Mouse (Mus musculus): Measurements from ENCODE around the gene Lypd6b.

Lypd6b gene

GRCm38 (mm10) chr2:49771172-49771571, 16.3 kb upstream of the Lypd6b start:
- no peak for DNase-seq

DNA sequence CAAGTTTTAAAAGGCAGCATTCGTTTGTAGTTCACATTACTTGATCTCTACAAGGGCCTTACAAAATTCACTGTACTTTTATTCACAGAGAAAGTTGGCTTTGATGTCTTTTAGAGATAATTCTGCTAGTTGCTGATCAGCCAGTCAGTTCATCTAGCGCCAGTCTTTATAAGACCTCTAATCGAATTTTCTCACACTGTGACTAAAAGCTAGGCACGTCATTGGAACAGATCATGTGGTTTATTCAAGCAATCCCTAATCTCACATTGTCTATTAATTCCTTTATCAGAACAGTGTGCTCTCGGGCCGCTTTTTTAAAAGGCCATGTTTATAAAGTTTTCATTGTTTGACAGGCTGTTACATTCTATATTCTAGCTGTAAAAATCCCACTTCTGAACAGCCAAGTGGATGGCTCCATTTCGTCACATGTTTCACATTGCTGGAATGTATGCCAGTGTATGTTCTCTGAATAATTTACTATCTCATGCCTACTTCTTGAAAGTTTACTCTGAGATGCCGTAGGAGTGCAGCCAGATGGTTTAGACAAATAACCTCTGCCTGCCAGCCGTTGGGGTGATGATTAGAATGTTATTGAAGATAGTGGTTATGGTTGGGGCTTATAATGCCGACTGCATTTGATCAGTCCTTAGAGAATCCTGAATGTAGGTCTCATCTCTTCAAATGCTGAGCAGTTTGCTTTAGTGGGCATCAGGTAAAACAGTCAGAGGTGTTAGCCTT, 14.1 kb upstream of the Lypd6b start:
- DNase-seq = no peak

GRCm38 (mm10) chr2:49774180-49774579, 13.3 kb upstream of the Lypd6b start:
- DNase-seq = no peak

DNA sequence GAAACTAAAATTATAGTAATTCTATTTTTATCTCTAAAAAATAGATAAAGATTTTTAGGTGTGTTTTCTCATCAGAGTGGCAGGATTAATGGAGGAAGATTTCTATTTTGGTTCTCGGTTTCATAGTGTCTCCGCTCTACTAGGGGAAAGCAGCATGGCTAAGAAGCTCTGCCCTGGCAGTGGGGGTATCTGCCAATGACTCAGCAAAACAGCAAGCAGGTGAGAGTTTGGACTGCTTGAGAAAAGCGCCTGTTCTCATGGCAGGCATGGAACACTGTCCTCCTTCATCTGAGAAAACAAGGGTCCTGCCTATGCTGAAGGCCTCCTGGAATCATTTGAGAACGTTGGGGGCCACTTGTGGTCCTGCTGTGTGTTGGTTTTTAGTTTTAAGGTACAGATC, 12.3 kb upstream of the Lypd6b start:
- DNase-seq = no peak

DNA sequence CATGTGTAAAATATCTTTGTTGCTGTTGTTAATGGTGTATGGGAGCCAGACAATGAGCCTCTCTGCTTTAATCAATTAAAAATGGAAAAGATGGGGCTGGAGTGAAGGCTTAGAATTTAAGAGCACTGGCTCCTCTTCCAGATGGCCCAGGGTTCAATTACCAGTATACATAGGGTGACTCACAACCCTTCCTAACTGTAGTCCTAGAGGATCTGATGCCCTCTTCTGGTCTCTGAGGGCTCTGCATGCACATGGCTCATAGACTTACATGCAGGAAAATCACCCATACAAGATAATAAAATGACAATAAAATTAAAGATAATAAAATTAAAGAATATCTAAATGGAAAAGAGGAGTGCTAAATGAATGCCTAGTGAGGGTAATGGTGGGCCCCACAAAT, 11.8 kb upstream of the Lypd6b start:
- DNase-seq = peak in 1 of 2 experiments; percentile 47

- DNase-seq = no peak
Measured at GRCm38 (mm10) chr2:49776407-49776806, 11.1 kb upstream of the Lypd6b start.

- no peak for DNase-seq
Measured at GRCm38 (mm10) chr2:49788051-49788418, 547 bp downstream of the Lypd6b start.

- no peak for DNase-seq
Measured at GRCm38 (mm10) chr2:49788643-49789042, 1.2 kb downstream of the Lypd6b start.

- DNase-seq = no peak
Measured at GRCm38 (mm10) chr2:49789078-49789477, 1.6 kb downstream of the Lypd6b start.

DNA sequence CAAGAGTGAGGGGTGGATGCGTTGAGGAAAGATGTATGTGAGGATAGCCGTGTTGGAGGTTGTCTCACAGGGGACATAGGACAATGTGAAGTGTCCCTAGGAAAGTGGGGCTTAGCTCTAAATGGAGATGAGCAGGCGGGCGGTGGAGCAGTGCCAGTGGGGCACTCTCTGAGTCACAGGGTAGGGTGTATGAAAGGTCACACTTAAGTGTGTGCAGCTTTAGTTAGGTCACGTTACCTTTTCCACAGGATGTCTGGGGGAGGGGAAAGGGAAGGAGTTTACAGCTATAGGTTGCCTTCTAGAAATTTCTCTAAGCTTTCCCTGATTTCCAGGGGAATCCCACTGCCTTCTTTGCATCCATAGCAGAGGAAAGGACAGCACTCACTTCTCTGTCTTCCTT, 2.0 kb downstream of the Lypd6b start:
- no peak for DNase-seq

DNA sequence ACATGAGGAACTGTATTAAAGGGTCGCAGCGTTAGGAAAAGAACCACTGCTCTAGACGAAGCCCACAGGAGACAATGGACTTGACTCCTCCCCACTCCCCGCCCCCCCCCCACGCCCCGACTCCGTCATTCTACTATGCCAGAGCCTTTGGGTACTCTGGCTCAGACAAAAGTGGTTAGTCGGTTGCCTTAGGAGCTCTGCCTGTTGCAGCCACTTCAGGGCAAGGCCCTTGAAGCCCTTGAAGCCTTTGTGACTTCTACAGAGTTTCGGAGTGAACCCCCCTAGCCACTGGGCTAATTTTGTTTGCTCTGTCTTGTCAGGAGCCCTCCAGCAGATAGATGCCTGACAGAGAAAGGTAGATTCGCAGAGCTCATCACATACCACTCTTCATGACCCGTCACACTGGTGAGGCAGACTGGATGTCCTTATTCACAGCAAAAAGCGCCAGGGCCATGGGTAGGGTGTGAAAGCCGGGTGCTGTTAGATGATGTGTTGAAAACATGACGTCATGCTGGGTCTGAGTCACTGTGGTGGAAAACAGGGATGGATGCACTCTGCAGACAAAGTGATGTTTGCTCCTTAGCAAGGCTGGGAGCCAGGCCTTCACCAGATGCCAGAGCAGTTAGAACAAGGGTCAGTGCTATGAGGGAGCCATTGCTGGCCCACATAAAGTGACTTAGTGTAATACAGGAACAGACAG, 10.1 kb downstream of the Lypd6b start:
- DNase-seq = no peak

DNA sequence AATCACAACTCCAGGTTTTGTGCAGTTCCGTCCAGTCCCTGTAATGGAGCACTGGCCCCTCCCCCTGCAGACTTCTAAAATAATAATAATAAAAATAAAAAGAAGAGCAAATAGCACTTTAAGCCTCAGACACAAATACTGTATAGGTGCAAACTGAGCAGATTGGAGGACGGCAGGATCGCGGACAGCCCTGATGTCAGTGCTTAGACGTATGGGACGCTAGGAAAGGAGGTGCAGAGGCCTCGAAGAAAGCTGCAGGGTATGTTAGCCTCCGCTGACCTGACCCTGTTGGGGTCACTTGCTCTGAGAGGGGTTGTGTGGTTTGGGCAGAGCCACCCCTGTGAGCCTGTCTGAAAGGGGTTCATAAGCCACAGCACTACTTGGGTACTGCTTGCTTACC, 17.0 kb downstream of the Lypd6b start:
- DNase-seq = no peak

DNA sequence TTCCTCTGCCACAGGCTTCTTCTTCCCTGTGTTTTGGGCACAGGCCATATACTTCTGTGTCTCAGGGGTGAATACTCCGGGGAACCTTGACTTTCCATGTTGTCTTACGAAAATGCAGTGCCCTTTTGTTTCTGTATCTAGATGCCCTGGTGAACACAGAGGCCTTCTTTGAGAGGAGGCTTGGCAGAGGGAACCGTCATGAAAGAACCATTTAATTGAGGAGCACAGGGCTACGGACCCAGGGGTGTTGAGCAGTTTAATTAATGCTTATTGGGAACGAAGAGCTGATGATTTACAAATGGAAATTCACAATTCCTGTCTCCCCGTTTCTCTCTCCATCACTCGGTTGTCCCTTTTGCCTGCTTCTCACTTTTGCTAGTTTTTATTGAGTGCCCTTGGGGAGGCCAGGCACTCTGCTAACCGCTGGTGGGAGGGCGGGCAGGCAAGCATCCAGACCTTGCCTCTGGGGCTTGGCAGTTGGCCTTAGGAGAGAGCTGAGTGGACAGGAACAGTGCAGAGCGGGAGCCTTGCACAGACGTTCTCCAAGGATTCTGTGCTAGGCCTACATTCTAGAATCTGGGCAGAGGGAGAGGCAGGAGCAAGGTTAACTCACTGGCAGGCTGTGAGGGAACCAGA, 18.4 kb downstream of the Lypd6b start:
- peak in 1 of 2 experiments; percentile 19 for DNase-seq

- no peak for DNase-seq
Measured at GRCm38 (mm10) chr2:49809496-49809895, 22.0 kb downstream of the Lypd6b start.

DNA sequence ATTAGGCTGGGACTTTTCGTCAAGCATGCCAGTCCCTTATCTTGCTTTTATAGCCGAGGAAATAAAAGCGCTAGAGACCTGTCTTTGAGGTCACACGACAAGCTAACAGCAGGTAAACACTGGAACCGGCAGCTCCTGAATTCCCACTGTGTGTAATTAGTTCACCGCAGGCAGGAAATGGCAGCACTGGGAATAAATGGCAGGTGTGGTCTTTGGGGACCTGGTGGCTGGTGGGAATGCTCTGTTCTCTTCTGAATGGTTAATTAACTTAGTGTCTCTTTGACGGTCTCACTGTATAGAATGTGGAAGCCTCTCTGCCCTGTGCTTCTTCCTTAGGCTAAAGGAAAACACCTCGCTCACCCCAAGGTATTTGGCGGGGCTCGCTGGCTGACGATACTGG, 23.9 kb downstream of the Lypd6b start:
- DNase-seq = no peak

DNA sequence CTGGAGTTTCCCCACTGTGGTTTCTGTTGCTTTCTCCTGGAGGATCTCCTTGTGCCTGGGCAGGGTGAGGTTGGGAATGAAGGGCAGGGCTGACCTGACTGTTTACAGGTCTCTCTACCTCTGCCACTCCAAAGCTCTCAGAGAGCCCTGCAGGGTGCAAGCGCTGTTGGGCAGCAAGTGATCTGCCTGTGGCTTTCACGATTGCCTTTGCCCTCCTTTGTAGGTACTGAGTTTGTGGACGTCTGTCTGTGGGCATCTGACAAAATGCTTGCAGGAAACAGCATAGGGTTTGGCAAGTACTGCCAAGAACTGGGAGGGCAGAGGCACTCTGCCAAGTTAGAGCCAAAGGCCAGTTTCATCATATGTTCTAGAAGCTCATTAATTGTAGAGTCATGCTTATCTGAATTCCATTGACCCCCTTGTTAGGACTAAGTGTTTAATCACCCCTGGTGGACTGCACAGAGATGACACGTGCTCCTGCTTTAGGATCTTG, 24.4 kb downstream of the Lypd6b start:
- peak; percentile 60 to 64 for DNase-seq

DNA sequence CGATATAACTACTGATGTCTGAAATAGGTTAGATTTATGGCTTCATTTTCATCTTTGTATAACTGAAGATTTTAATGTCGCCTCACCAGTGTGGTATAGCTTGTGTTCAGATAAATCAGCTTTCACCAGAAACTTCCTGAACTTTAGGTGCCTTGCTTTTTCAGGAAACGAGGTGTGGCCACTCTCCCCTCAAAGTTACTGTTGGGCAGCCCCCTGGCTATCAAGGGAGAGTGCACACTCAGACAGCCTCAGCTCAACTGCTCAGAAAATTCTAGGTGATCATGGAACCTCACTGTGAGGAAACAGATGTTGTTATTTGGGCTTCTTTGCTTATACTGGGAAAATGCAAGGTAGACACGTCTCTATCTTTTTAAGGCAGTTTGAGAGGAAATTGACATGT, 25.7 kb downstream of the Lypd6b start:
- no peak for DNase-seq

DNA sequence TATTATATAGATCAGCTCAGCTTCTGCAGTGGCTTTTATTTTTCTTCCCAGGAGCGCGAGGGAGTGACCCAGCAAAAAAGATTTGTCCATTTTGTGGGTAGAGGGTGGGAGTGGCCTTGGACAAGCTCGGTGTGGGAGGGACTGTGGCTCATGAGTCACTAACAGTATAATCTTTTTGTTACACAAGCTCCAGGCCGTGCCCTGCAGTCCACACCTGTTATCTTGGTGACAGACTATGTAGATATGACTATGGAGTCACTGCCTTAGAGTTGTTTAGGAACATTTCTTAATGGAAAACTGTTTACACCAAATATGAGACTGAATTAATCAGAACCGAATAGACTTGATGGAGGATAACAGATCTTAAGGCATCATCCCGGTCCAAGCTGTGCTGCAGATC, 26.5 kb downstream of the Lypd6b start:
- DNase-seq = no peak

- DNase-seq = no peak
Measured at GRCm38 (mm10) chr2:49815696-49816320, 28.3 kb downstream of the Lypd6b start.

- DNase-seq = no peak
Measured at GRCm38 (mm10) chr2:49816549-49816948, 29.1 kb downstream of the Lypd6b start.

DNA sequence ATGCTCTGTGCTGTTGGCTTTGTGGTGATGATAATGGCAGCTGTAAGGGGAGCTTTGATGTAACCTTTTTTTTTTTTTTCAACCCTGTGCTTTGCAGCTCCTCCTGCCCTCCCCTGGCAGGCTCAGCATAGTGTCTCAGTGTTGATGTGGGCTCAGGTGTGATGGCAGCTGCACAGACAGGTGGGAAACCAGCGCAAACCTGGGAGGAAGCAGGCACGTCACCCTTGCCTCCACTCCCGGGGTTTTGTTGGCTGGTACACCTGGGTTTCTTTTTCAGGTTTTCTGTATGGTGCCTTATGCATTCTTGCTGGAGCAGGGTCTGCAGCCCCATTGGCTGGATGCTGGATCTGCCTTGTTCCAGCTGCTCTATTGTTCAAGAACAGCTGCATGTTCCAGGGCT, 29.7 kb downstream of the Lypd6b start:
- no peak for DNase-seq

DNA sequence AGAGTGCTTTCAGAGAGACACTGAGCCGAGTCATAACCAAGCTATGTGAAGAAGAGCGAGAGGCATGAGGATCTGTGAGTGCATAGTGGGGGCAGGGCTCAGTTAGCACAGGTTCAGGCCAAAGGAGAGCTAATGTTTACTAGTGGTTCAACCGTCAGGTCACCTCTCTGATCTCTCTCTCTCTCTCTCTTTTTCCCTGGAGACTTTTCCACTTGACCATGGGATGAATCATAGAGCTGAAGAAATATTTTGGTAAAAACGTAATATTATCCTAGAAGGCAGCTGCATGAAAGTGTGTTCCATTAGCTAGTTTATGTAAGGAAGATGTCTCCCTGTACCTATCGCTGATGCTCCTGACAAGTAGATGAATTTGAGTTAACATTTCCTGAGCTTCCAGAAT, 30.6 kb downstream of the Lypd6b start:
- DNase-seq = no peak

DNA sequence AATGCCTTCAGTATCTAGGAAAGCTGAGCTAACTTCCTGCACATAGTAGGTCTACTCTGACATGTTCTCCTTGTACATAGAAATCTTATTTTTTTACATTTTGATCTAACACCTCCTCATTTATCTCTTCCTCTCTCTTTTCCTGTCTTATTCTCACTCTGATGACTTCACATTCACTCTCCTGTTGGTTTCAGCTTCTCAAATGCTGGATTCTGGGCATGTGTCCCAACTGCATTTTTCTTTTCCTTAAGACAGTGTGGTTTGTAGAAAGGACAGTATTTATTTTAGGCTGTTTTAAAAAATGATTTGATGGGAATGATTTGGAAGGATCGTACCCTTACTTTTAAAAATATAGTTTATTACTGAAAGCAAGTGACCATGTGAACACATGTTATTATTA, 34.8 kb downstream of the Lypd6b start:
- no peak for DNase-seq

- no peak for DNase-seq
Measured at GRCm38 (mm10) chr2:49825588-49825987, 38.1 kb downstream of the Lypd6b start.
